Mouse (Mus musculus) regulatory T cell (primary cell): ENCODE measurements around the gene Tet3.

ENCODE experiments used
- in situ Hi-C: fragments of 300-600 bp; cut with MboI, MseI; formaldehyde crosslinking; loops from one replicate; pipeline ENCODE4 v1.15.1; 2025; ENCODE audit warnings: high pct_unique_total_duplicates

Gene Tet3

DNA sequence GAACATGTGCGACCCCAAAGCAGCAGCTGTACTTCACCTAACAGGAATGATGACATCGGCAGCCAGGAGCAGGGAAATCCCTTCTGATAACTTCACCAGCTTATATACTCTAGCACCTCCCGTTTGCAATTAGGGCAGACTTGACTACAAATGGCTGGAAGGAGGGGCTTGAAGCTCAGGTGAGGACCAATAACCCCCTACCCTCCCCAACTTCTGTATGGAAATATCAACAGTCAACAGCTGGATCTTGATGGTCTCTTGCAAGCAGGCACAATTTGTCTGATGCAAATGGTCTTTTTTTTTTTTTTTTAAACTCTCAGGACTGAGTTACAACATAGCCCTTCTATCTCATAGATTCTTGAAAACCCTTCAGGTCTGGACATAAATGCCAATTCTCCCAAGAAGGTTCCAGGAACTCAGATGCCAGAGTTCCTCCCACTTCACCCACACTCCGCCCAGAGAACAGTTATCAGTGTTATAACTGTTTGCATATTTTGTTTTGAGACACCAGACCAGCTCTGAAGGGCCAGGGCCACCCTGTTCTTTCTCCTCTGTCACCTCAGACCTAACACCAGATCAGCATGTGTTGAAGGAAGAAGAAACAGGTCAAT, at the start of gene Tet3:
Gene Tet3 (minus strand): TSS at position 51 of the 611 bp plus-strand sequence.
- in situ Hi-C loops = loop anchor here (10.0 kb wide), 1 partner anchor 1996 kb away; the partner anchor contains the start of genes Cct7 and Pradc1

- in situ Hi-C loops = loop anchor here (5.0 kb wide), 1 partner anchor 65 kb away; no protein-coding TSS in a partner anchor
These were observed 48.3 kb upstream of the Tet3 start for GRCm38 (mm10) chr6:83507168-83507546.

GRCm38 (mm10) chr6:83506258-83507167, 47.6 kb upstream of the Tet3 start, which contains the start of gene Dguok:
Dguok (minus strand) TSS chr6:83506969.
- in situ Hi-C loops = loop anchor here (5.0 kb wide), 1 partner anchor 64 kb away; no protein-coding TSS in a partner anchor

DNA sequence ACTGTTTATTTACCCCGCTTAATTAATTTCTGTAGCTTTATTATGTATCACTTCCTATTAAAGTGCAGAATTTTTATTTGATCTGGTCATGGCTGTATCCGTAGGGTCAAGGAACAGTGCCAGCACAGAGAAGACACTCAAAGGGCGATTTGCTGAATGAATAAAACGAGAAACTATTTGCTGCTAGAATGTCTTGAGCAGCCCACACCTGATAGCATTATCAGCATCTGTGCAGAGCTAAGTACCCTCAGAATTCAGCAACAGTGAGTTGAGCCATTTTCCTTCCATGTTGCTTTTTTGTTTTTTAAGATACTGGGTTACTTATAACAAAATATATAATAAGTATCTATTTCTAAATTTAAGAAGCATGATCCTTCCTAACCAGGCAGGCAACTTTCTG, 46.7 kb upstream of the Tet3 start:
- in situ Hi-C loops = loop anchor here (5.0 kb wide), 1 partner anchor 63 kb away; no protein-coding TSS in a partner anchor

- in situ Hi-C loops = no loop called here
These were observed 44.5 kb upstream of the Tet3 start for GRCm38 (mm10) chr6:83503361-83503760.

GRCm38 (mm10) chr6:83502656-83503055, 43.8 kb upstream of the Tet3 start:
- in situ Hi-C loops = no loop called here

- in situ Hi-C loops = no loop called here
These were observed 42.8 kb upstream of the Tet3 start for GRCm38 (mm10) chr6:83501524-83502310.

DNA sequence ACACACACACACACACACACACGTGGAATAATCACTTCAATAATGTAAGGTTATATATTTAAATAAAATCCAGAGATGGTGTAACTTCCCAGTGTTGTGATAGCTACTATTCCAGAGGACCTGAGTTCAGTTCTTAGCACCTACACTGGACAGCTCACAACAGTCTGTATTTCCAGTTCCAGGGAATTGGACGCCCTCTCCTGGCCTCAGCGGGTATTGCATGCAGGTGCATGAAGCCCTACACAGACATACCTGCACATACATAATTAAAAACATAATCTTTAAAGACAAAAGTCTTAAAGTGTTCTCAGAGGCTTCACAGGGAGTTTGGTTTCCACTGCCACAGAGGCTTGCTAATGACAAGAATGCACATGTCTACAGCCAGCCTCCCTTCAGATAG, 41.6 kb upstream of the Tet3 start:
- in situ Hi-C loops = no loop called here

DNA sequence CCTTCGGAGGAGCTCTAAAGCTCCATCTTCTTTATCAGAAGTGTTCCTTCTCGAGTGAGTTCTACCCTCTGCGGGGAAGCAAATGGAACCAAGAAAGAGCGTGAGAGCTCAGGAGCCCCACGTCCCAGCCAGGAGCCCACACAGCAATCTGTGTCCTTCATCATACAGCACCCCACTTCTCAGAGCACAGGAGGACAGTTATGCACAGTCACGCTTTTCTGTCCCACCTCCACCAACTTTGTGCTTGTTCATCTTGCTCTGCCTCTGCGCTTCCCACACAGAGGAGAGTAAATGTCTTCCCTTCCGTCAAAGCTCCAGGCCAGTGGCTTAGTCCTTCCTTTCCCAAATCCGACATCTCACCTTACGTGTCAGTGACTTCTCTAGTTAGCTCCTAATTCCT, 40.2 kb upstream of the Tet3 start:
- in situ Hi-C loops = no loop called here

- in situ Hi-C loops = no loop called here
These were observed 38.1 kb upstream of the Tet3 start for GRCm38 (mm10) chr6:83496753-83497710.

DNA sequence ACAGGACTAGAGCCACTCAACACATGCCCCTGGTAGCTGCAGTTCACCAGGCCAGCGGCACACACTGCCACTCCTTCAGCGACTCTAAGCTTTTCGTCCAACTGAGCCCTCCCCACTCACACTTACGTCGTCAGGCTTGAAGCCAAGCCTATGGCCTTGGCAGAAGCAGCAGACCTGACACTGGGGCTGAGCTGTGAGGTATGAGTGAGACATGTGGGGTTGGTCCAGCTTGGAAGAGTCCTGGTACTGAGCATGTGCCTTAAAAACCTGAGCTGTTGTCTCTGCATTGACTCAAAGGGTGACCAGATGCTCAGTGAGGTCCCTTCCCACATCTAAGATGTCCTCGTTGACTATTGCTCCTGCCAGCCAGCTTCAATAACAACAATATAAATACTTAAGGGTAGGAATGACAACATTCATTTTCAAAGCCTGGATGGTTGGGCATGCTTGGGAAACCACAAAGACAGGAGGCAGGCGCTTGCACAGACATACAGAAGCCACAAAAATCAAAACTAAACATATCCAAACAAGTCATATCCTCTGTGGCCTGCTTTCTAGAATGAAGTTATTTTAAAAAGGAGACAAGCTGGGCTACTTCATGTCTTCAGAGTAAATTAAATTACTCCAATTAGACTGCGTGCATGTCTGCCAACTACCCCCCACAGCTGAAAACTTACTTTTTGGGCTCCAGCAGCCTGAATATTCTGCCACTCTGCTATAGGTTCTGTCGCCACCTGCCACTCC, 37.3 kb upstream of the Tet3 start:
- in situ Hi-C loops = no loop called here

DNA sequence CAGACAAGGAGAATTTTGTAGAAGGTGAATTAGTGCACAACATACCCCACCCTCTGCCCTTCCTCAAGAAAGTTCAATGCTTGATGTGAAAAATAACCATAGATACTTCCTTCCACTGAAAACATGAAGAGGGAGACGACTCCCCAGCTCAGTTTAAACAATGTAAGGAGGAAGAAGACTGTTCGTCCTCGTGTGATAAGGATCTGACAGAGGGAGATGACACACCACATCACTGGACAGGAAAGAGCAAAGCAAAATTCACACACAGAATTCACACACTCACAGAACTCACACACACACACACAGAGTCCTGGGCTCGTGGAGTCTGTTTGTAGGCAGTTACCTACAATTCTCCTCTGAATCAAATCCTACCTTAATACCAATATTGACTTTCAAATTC, 31.7 kb upstream of the Tet3 start:
- in situ Hi-C loops = no loop called here

- in situ Hi-C loops = no loop called here
These were observed 29.3 kb upstream of the Tet3 start for GRCm38 (mm10) chr6:83488200-83488599.

DNA sequence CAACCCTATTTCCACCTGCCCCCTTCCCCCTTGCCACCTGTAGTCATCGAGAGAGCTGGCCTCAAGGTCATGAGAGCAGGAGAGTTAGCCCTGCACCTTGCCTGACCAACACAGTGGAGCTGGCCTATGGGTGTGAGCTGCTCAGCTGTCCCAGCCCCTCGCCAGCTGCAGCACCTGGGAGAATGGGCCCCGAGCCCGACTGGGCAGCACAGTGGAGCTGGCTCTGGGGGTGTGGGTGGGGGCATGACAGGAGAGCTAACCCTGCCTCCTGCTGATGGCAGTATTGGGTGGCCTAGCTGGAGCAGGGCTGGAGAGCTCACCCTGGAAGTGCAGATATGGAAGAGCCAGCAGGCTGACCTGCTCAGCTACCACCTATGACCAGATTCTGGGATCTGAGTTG, 28.4 kb upstream of the Tet3 start:
- in situ Hi-C loops = no loop called here

GRCm38 (mm10) chr6:83485854-83486253, 27.0 kb upstream of the Tet3 start:
- in situ Hi-C loops = no loop called here

GRCm38 (mm10) chr6:83483776-83484175, 24.9 kb upstream of the Tet3 start:
- in situ Hi-C loops = no loop called here

- in situ Hi-C loops = no loop called here
These were observed 23.7 kb upstream of the Tet3 start for GRCm38 (mm10) chr6:83482418-83483085.

DNA sequence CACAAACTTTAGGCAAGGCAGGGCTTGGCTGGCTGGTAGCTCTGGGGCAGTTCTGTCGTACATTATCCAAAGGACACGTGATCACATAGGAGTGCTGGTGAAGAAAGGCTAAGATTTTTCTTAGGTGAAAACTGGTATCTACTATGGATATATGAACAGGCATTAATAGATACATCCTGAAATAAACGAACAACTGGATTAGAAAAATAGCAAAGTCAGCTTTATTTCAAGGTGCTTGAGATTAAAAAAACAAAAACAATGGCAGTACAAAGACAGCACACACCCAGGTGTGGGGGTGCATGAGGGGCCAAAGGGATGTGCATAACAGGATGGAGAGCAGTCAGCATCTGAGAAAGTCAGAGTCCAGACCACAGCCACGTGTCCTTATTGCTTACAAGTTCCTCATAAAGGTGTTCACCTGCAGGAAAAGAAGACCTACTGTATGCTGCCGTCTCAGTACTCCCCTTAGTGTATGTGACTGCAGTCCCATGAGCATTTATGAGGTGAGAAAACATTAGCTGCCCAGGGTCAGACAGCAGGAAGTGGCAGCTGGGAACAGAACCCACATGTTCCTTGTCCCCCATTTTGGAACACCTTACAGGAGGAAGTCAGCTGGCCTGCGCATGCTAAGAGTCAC, 21.3 kb upstream of the Tet3 start:
- in situ Hi-C loops = no loop called here

GRCm38 (mm10) chr6:83479193-83479592, 20.3 kb upstream of the Tet3 start:
- in situ Hi-C loops = no loop called here
